ENCODE assay signal across 24 mouse cellular contexts in genomic region chr9:115361191-115361590, GRCm38 (mm10). TPM values are rescaled to one million over a fixed set of nuclear protein-coding genes. Genes with fewer than 3 reads are reported as not detected.
A peak's percentile ranks its signal among the peaks of the same experiment; 100 is the strongest.
DNase-seq lines count a peak whose midpoint lies in the region; ATAC-seq and TF ChIP-seq lines count a peak whose summit lies in the region.
"Had no signal": no experiment of that assay in that cellular context is flagged by ENCODE, and none has a peak within 500 bp of the region (broad histone marks: within the 10 kb centered on the region; RNA-seq: fewer than 3 reads in every experiment).

No protein-coding gene starts in this region.

- H3K9ac ChIP-seq in ES-E14 (ENCODE audit: insufficient read depth, low read depth, low read length, poor library complexity, severe bottlenecking), result peak overlapping the region; percentile 30; the same call in 1 of the 2 replicates
- no peak overlapping the region for H3K9ac ChIP-seq in forebrain, postnatal 0 days
- H3K9ac ChIP-seq: embryonic facial prominence, embryonic 12.5 days; embryonic facial prominence, embryonic 15.5 days; heart, embryonic 13.5 days; hindbrain, embryonic 12.5 days; hindbrain, embryonic 15.5 days had no signal

- peak; percentile 51 for DNase-seq in heart, adult 11 months
- no peak for DNase-seq in heart, postnatal 14 days
- DNase-seq in ES-E14 (ENCODE audit: low read depth, low spot score), result no peak
- no peak for DNase-seq in cerebellum, adult 9-10 months
- DNase-seq in forebrain, postnatal 0 days, result no peak
- DNase-seq: adrenal gland, adult 2 months; adrenal gland, postnatal 25 days; B cell, adult 2 months; cerebellum, adult 11-12 months; cerebellum, adult 9-11 months; cerebellum, postnatal 25 days; gastrocnemius, postnatal 14 days; heart, adult 2 months; kidney, adult 2 months had no signal

- peak overlapping the region; percentile 38 to 62; a peak in 3 of 4 replicates for H3K4me3 ChIP-seq in ES-E14 (ENCODE audit: insufficient read depth in 1 of 2, low read depth in 1 of 2, low read length in 2 of 2, poor library complexity in 1 of 2, severe bottlenecking in 1 of 2)
- H3K4me3 ChIP-seq in forebrain, postnatal 0 days (ENCODE audit: low read depth, low read length), result no peak overlapping the region
- H3K4me3 ChIP-seq: embryonic facial prominence, embryonic 12.5 days; embryonic facial prominence, embryonic 15.5 days; heart, adult 2 months; heart, embryonic 10.5 days; heart, embryonic 13.5 days; hindbrain, embryonic 12.5 days; hindbrain, embryonic 15.5 days had no signal

- intact Hi-C loops in heart, postnatal 14 days (cut with DNase I), result no loop called here

- no peak for TF ChIP-seq CTCF in forebrain, postnatal 0 days (IDR thresholded peaks at IDR 0.05; ENCODE audit: low read depth)

- no peaks in the 10 kb centered on the region for H3K27me3 ChIP-seq in forebrain, postnatal 0 days (ENCODE audit: insufficient read depth, low read length)
- H3K27me3 ChIP-seq: embryonic facial prominence, embryonic 12.5 days; embryonic facial prominence, embryonic 15.5 days; heart, embryonic 13.5 days; hindbrain, embryonic 12.5 days; hindbrain, embryonic 15.5 days had no signal

- no peak overlapping the region for H3K4me2 ChIP-seq in forebrain, postnatal 0 days (ENCODE audit: low read depth)
- H3K4me2 ChIP-seq: embryonic facial prominence, embryonic 12.5 days; embryonic facial prominence, embryonic 15.5 days; heart, embryonic 13.5 days; hindbrain, embryonic 12.5 days; hindbrain, embryonic 15.5 days had no signal

- in situ Hi-C loops in ES-E14 (cut with MboI; ENCODE audit: low sequenced_read_pairs in 2 of 2, unreplicated experiment in 2 of 2), result no loop called here

- no peak overlapping the region for H3K27ac ChIP-seq in ES-E14 (ENCODE audit: insufficient read depth, low read depth, low read length, poor library complexity, severe bottlenecking)
- H3K27ac ChIP-seq in forebrain, postnatal 0 days (ENCODE audit: low read depth, low read length), result no peak overlapping the region
- H3K27ac ChIP-seq: embryonic facial prominence, embryonic 12.5 days; embryonic facial prominence, embryonic 15.5 days; heart, adult 2 months; heart, embryonic 10.5 days; heart, embryonic 13.5 days; hindbrain, embryonic 12.5 days; hindbrain, embryonic 15.5 days had no signal

- no peaks in the 10 kb centered on the region for H3K9me3 ChIP-seq in ES-E14 (ENCODE audit: control insufficient read depth, insufficient read depth, low read depth, low read length)
- no peaks in the 10 kb centered on the region for H3K9me3 ChIP-seq in forebrain, postnatal 0 days (ENCODE audit: low read length)
- H3K9me3 ChIP-seq: embryonic facial prominence, embryonic 12.5 days; embryonic facial prominence, embryonic 15.5 days; heart, embryonic 10.5 days; hindbrain, embryonic 15.5 days had no signal

- H3K4me1 ChIP-seq in ES-E14 (ENCODE audit: control insufficient read depth in 2 of 2, insufficient read depth in 2 of 2, low read length in 2 of 2, poor library complexity in 1 of 2), result peaks cover 0 to 4% of the 10 kb centered on the region in 2 experiments; a peak in 3 of 4 replicates
- H3K4me1 ChIP-seq in forebrain, postnatal 0 days (ENCODE audit: insufficient read depth), result no peaks in the 10 kb centered on the region
- H3K4me1 ChIP-seq: hindbrain, embryonic 15.5 days had no signal

- 0 out of 2 replicates have a peak, but pooled peaks have one; percentile 17 for ATAC-seq in megakaryocyte progenitor cell, adult 5-6 weeks (replicated peaks; ENCODE audit: poor library complexity)
- no peak for ATAC-seq in granulocyte monocyte progenitor cell, adult 5-6 weeks (replicated peaks; ENCODE audit: poor library complexity, severe bottlenecking)
- ATAC-seq in forebrain, postnatal 0 days, result no peak
- ATAC-seq: forebrain, embryonic 14.5 days; intestine, postnatal 0 days had no signal

- peaks cover 4% of the 10 kb centered on the region; the same call in 1 of the 2 replicates for H3K36me3 ChIP-seq in ES-E14 (ENCODE audit: control insufficient read depth, insufficient read depth, low read length, poor library complexity, severe bottlenecking)
- no peaks in the 10 kb centered on the region for H3K36me3 ChIP-seq in forebrain, postnatal 0 days (ENCODE audit: insufficient read depth)
- H3K36me3 ChIP-seq: embryonic facial prominence, embryonic 12.5 days; embryonic facial prominence, embryonic 15.5 days; heart, embryonic 10.5 days; heart, embryonic 13.5 days; hindbrain, embryonic 12.5 days; hindbrain, embryonic 15.5 days had no signal

- 75% methylated on average over 5 of the region's 5 CpGs for WGBS in forebrain, postnatal 0 days

TF ChIP-seq in ES-E14, 5 proteins besides CTCF, POLR2A, EP300 and RAD21:
- TF ChIP-seq ZC3H11A (IDR thresholded peaks at IDR 0.05; ENCODE audit: borderline replicate concordance, low read depth, low read length), result no peak

RNA-seq across cellular contexts. Expression of gene Stt3b, which starts 51.0 kb away (rescaled TPM):
- total RNA-seq in heart, postnatal 14 days (2021), result 10 to 100 TPM; 58.4 to 61.7 TPM
- total RNA-seq in ES-E14 (2012; rRNA removed), result 150 and 160 TPM in 2 replicates
- 154 and 159 TPM in 2 replicates for total RNA-seq in megakaryocyte progenitor cell, adult 5-6 weeks (2015)
- 111 and 123 TPM in 2 replicates for total RNA-seq in megakaryocyte progenitor cell, adult 5-6 weeks (2017)
- 91.1 and 97.6 TPM in 2 replicates for total RNA-seq in granulocyte monocyte progenitor cell, adult 5-6 weeks (2014; fragmentation: Nextera tagmentation)
- total RNA-seq in granulocyte monocyte progenitor cell, adult 5-6 weeks (2017), result 127 and 130 TPM in 2 replicates
- 73.3 and 80.8 TPM in 2 replicates for total RNA-seq in forebrain, postnatal 0 days (2014; rRNA removed)
- 44.6 and 53.5 TPM in 2 replicates for polyA plus RNA-seq in forebrain, postnatal 0 days (2015; fragmentation: Nextera tagmentation; extraction: Ambion mirVana)
